Mouse (Mus musculus) frontal cortex, adult (tissue): ENCODE results near the gene Tenm4.

Experiments
- ATAC-seq: cut with Nextera tagmentation; 2 replicates; pipeline ENCODE4 v1.9.2; 2017; ENCODE audit warnings: mild to moderate bottlenecking, moderate library complexity, mixed read lengths; ENCODE audit not compliant: low TSS enrichment

The Tenm4 gene

GRCm38 (mm10) chr7:96340826-96341225 is 169.8 kb downstream of the Tenm4 start:
- ATAC-seq, result peak; percentile 73

- ATAC-seq, result no peak
Observed at GRCm38 (mm10) chr7:96341479-96341878, 170.4 kb downstream of the Tenm4 start.

- no peak for ATAC-seq
Observed at GRCm38 (mm10) chr7:96342996-96343395, 171.9 kb downstream of the Tenm4 start.

- ATAC-seq, result no peak
Observed at GRCm38 (mm10) chr7:96343667-96344066, 172.6 kb downstream of the Tenm4 start.

DNA sequence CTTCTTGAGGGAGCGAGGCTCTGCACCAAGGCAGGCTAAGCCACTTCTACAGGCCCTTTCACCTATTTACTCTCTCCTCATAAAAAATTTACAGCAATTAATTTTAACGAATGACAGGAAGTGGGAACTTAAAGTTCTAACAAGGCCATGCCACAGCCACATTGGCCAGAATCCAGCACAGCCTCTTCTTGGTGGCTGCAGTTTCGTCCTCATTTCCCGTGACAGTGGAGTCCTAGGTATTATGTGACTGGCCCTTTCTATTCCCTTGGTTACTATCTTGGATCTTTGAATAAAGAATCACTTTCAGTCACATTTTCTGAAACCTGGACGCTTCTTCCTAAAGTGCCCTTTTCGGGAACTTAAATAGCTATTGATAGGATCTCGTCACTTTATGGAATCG is 181.6 kb downstream of the Tenm4 start:
- no peak for ATAC-seq

DNA sequence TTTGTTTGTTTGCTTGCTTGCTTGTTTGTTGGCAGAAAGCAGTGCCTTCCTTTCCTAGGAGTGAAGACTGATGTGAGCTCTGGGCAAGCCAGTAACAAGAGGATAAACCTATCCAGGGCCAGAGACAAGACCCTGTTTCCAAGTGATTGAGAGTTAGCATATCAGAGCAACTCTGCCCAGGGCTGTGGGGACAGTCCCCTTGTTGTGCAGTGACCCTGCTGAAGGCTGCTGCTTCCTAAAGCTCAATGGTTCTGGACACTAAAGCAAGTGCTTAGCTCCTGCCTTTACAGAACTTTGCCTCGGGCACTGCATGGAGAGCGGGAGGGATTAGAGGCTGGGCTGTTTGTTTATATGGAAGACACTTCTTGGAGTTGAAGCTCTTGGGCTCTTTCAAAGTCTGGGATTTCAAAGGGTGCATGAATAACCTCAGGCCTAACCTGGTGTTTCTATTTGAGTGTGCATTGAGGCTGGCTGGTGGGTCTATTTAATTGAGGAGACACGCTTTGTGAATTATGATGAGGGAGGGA is 185.3 kb downstream of the Tenm4 start:
- no peak for ATAC-seq

- peak; percentile 73 for ATAC-seq
Observed at GRCm38 (mm10) chr7:96357550-96357949, 186.5 kb downstream of the Tenm4 start.

- no peak for ATAC-seq
Observed at GRCm38 (mm10) chr7:96363311-96363710, 192.3 kb downstream of the Tenm4 start.

GRCm38 (mm10) chr7:96369947-96370346 is 198.9 kb downstream of the Tenm4 start:
- peak; percentile 69 for ATAC-seq

GRCm38 (mm10) chr7:96374004-96374663 is 203.1 kb downstream of the Tenm4 start:
- no peak for ATAC-seq

DNA sequence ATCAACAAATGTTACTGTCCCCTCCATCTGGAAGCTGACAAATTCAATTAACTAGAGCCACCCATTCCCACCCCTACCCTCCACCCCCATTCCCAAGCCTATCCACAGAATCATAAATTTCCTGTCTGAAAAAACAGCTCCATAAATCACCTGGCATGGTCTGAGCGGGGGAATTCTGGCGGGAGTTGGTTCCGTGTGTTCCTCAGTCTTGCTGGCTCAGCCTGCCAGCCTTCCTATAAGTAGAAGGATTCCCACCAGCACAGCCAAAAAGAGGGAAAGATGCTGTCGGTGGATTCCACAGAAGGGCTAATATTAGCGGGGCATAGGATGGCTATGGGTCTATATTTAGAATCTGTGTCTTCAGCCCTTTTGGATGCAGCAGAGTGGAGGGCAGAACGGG is 204.5 kb downstream of the Tenm4 start:
- ATAC-seq, result peak; percentile 61; the same call in 1 of the 2 replicates

DNA sequence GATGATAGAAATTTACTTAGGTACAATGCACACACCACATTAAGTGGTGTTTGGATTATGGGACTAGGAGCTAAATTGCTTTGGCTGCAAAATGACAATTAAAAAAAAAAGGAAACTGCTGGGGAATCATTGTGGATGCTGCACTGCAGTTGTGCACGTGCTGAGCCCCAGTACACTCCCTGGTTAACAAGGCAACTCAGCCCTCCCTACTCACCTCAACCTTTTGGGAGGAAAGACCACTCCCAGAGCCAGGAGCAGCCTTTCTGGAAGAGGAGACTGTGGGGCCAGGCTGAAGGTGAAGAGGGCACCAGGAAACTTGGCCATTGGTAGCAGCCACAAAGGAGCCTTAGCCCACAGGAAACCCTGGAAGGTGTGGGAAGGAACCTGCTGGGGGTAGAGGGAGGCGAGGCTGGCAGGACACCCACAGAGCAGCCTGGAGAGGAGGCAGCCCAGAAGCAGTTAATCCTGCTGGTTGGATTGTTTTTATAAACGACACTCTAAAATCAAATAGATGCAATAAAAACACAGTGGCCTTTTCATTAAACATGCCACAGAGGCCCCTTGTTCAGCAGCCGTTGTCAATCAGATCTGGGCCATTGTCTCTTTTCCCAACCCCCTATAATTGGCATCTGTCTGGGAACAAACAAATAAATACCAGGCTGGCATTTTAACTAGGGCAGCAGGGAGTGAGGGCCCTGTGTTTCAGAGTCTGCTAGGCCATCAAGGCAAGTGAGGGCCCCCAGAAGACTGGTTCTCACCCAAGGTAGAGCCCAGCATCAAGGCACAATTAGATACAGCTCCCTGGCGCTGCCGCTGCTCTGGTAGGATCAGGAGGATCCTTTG is 212.9 kb downstream of the Tenm4 start:
- ATAC-seq, result peak; percentile 49

DNA sequence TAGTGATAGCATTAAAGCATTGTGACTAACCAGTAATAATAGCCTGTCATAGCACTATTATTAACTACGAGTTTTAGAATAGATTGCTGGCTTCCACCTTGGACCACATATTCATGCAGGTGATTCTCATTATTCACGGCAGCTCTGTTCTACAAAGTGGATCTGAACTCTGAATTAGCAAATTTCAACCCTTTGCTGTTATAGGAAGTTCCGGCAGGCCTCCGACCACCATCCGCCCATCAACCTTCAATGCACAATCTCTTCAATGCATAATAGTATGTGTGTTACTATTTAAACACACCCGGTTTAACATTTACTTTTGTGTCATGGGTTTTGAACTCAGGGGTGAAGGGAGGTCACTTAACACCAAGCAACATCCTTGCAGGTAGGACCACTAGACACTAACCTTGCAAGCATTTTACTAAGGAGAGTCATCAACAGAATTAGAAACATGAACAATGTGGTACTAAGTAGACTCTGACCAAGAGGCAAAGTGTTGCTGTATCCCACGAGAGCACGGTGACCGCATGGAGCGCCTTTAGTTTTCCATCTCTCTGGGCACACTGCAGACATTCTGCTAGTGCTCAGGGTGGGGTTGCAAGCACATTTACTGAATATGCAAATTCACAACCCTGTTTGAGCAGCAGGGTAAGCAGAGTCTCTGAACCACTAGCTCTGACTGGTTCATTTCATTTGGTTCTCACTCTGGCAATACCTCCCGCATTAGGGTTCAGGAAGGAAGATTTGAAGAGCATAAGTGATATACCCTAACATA is 213.9 kb downstream of the Tenm4 start:
- no peak for ATAC-seq

DNA sequence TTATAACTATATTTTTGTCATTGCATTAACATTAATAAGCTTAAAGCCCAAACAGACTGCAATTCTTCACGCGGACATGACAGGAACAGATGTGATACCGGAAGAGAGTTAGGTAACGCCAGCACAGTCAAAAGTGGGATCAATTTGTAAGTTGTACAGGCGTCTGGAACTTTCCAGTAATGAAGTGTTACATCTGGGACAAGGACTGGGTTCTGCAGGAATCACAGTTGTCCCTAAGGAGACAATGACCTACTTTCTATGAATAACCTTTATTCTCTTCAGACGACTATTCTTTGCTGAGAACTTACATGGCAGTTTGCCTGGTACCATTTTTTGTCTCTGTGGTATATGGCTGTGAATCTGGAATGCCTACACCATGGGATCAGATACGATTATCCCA is 214.8 kb downstream of the Tenm4 start:
- peak; percentile 50 for ATAC-seq

DNA sequence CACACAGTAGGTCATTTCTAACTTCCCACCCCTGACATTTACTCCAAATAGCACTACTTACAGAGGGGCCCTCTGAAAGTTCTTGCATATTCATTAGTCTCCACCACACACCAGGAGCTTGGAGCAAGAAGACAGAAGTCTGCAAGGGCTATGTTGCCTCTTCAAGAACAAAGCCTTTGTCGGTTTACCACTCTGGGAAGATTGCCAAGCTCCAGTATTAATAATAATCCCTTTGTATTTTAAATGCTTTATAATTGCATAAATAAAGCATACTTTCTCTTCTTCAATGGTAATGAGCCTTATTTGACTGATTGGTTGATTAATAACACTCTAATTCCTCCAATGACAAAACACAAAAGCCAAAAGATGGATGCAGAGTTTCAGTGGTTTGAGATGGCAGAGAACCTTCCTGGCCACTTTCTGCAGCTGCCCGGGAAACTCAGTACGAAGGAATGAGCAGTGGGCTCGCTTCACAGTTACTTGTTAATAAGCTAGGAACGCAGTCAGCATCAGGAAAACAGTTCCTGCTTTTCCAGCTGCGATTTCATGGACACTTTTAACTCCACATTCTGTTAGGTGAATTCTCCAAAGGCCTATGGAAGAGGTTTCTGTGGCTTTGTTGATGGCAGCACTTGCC is 219.1 kb downstream of the Tenm4 start:
- no peak for ATAC-seq

- no peak for ATAC-seq
Observed at GRCm38 (mm10) chr7:96390894-96391293, 219.8 kb downstream of the Tenm4 start.

- ATAC-seq, result no peak
Observed at GRCm38 (mm10) chr7:96391797-96392472, 220.9 kb downstream of the Tenm4 start.

DNA sequence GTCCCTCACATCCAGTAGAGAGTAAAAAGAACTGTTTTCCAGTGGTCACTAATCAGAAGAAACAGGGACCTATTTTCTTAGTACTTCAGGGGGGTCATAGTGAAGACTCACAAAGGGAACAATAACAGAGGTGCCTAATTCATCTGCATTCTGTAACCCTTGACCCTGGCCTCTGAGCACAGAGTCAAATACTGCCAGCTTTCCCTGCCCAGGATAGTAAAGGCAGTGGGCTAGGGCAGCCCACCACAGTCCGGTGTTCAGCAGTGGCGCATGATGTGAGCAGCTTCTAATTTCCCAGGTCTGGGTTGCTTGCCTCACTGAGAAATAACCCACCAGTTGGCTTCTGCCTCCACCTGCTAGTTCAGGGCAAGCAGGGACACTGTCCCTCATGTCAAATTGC is 221.6 kb downstream of the Tenm4 start:
- no peak for ATAC-seq

GRCm38 (mm10) chr7:96397940-96398339 is 226.9 kb downstream of the Tenm4 start:
- ATAC-seq, result peak; percentile 82

DNA sequence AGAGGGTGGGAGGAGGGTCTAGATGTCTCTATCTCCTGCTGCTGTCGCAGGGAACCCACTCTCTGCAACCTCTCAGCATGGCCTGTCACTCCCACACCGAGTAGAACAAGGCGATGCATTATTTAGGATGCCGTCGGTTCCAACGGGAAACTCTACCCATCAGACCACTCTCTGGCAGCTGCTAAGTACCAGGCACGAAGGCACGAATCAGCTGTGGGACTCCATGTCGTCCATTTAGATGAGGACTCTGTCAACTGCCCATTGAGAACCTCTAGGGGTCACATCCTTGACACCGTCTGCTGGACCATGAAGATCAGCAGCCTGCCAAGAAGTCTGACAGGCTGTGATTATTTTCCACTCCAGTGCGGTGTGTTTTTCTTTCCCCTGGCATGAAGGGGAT is 229.4 kb downstream of the Tenm4 start:
- peak; percentile 53 for ATAC-seq

DNA sequence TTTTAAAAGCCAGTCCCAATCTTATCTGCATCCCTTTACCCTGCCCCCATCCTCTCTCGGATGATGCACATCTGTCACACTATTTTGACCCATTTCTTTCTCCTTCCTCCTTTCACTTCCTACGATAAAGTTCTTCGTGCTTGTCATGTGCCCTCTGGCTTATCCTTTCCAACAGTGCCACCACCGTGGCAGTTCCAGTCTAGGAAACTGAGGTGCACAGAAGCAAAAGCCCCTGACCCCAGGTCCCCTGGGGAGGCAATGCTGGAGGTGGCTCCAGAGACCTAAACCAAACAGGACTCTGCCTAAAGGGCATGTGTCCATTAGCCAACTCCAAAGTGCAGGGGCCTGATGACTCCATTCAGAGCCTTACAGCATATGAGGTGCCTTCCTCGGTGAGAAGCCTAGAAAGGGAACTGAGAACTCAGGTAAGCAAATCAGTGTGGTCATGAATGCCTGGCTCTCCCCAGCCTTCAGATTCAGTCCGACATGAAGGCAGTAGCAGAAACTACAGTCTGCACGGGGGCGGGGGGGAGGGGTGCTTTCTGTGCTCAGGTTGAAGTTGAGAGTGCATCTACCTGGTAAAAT is 235.7 kb downstream of the Tenm4 start:
- ATAC-seq, result no peak
